Mouse (Mus musculus) kidney, adult 18-20 months (tissue): ENCODE results near the gene Mars2.
A peak's percentile ranks its signal among the peaks of the same experiment; 100 is the strongest.

Experiments used
- DNase-seq: peaks from one replicate; pipeline ENCODE4 v3.0.0; 2021

Mars2 gene

DNA sequence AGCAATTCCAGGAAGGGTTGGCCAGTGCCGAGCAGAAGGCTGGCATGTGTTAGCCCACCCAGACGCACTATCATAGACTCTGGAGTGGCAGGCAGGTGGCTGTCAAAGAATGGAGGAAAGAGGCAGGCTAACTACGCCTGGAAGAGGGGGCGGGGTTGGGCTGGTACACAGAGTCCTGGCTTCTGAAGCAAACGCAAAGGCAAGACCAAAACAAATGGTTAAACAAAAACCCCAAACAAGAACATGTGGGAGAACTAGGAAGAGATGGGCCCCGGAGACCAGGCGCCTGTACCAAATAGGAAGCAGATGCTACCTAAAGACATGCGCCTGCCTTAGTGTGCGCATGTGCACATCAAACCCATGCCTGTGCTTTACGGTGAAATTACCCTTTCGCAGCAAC is 12.9 kb upstream of the Mars2 start:
- DNase-seq, result no peak

DNA sequence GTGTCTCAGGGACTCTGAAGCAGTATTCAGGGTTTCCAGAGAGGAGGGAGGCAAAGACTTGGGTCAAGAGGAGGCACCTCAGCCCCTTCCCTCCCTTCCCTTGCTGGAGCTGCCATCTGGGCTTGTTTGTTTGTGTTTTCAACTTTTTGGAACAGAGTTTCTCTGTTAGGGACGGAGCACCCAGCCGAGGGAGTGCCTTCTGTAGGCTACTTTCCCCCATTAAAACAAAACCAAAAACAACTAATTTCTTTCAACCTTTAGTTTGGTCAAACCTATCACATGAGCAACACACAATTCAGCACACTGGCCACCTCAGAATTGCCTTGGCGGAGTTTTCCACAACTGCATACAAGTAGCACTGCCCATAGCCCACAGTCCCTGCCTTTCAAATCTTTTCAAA is 11.6 kb upstream of the Mars2 start:
- DNase-seq, result no peak

- peak; percentile 43 for DNase-seq
Observed at GRCm38 (mm10) chr1:55226011-55226857, 10.7 kb upstream of the Mars2 start, which contains the start of gene Rftn2. Gene Rftn2, minus strand, starts transcription at chr1:55226782.

DNA sequence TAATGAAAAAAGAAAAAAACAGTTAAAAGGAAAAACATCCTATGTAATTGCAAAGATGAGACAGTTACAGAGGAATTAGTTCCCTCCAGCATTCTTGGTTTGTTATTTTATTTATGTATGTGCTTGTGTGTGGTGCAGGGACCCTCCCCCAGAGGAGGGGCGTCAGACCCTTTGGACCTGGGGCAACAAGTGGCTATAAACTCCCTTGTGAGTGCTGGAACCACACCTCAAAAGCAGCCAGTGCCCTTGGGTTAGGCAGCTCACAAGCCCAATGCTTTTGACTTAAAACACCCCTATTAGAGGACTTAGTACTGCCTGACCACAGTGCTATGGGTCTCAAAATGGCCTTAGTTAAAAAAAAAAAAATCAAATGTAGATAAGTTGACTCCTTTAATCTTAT is 9.6 kb upstream of the Mars2 start:
- no peak for DNase-seq

DNA sequence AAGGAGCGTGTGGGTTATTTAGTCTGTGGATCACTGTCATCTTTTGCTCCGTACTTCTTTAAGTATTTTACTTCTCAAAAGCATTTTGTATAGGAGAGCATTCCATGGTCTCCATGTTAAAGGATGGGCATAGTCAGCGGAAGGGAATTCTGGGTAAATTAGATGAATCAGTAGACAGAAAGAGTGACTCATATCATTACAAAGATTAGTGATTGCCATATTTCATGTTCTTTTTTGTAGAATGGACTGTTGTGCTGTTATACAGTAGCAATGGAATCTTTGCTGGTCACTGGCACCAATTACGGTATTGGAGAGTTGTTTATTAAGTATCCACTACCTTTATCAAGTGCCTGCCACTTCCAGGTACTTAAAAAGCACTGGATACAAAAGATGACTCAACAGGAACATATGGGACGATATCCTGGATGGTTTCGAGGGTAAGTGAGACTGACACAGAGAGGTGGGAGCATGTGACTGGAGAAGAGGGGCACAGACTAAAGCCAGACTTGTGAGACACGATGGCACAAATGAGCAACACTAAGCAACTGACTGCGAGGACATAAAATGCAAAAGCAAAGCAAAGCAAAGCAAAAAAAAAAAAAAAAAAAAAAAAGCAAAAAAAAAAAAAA is 8.6 kb upstream of the Mars2 start:
- no peak for DNase-seq

- DNase-seq, result no peak
Observed at GRCm38 (mm10) chr1:55234910-55235520, 2.0 kb upstream of the Mars2 start.

DNA sequence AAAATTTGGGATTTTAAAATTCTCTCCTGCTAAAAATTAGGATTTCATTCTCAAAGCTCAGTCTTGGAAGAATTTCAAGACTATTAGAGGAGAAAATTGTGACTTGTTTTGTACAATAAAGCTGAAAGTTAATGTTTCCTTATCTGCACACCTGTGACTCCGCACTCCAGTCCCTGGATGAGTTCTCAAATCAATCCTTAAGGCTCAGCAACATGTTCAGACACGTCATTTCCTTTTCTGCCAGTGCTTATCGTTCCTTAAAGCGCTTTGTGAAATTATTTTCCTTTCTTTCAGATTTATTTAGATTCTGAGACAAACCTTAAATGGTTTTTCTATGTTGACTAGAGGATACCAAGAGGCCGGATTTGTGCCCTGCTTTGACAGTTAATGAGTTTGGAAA is 490 bp upstream of the Mars2 start:
- no peak for DNase-seq

GRCm38 (mm10) chr1:55237643-55238161 is 725 bp downstream of the Mars2 start:
- DNase-seq, result peak; percentile 42

- no peak for DNase-seq
Observed at GRCm38 (mm10) chr1:55238496-55238895, 1.5 kb downstream of the Mars2 start.

GRCm38 (mm10) chr1:55239237-55239636 is 2.3 kb downstream of the Mars2 start:
- DNase-seq, result peak; percentile 13

- no peak for DNase-seq
Observed at GRCm38 (mm10) chr1:55246374-55246773, 9.4 kb downstream of the Mars2 start.

DNA sequence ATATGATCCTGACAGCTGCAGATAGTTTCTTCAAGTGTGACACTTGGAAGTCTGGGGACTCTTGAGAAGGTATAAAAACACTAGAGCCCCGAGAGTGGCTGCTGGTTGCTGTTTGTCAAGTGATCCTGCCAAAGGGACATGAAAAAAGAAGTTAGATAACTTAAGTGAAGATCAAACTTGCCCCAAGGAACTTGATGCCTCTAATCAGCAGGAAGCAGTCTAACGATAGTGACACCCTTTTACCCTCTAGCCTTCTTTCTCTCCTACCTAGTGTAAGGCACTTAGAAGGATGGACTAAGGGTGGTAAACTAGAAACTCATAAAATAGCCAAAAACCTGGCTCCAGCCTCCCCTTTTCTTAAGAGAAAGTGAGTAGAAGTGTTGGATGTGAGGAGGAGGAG is 27.4 kb downstream of the Mars2 start:
- no peak for DNase-seq

DNA sequence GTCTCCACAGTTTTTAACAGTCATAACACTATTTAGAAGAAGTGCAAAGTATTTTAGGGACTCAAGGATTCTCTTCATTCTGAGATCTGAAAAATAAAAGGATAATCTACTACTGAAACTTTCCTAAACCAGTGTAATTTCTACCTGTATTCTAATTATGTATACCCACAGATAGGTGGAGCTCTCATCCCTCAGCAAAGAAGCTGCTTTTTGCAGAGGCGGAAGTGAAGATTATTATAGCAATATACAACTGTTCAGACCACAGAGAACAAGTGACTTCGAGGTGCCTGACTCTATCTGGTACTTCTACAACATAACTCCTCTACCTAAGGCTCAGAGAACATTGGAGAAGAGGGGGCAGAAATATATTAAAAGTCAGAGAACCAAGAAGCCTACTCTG is 28.5 kb downstream of the Mars2 start:
- DNase-seq, result no peak

DNA sequence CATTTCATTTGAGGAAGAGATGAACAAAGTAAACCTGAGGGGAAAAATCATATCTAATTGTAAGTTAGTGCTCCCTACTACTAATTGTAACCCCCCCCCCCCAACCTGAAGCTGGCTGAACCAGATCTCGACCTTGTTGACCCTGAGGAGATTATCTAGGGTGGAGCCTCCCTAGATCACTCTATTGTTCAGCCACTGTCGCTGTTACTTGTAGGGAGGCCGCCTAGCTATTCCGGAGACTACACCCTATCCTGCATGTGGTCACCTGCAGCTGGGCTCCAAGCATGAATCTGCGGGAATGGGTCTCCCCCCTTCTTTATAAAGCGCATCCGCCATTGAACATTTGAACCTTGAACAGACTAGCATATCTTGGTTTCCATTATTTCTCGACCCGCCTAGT is 42.1 kb downstream of the Mars2 start:
- DNase-seq, result no peak
